Mouse (Mus musculus) common myeloid progenitor, adult 5-6 weeks (primary cell): ENCODE data around the gene Tnrc6c. TPM values are rescaled to one million over a fixed set of nuclear protein-coding genes. Genes with fewer than 3 reads are reported as not detected.

Experiments used
- ATAC-seq: replicated peaks from 2 replicates; pipeline ENCODE4 v1.8.0; 2016; ENCODE audit warnings: low read depth, mild to moderate bottlenecking, moderate TSS enrichment, inconsistent platforms; ENCODE audit not compliant: poor library complexity, severe bottlenecking
- total RNA-seq: library from RNA; stranded (forward); fragments of 200-1000, 187-1606 nt; gene quantifications from 2 replicates; pipeline ENCODE4 v1.2.3, GENCODE M21; 2017

Tnrc6c gene
- total RNA-seq, 1 experiment from 2014 or later = 22.4 TPM

- no peak for ATAC-seq
These were observed 152.7 kb downstream of the Tnrc6c start for GRCm38 (mm10) chr11:117806781-117807180.

GRCm38 (mm10) chr11:117809407-117810311, 155.6 kb downstream of the Tnrc6c start, which contains the start of the genes Gm20708 and Syngr2:
Gm20708 (plus strand) TSS chr11:117809668.
Syngr2 (plus strand) TSS chr11:117809668.
- ATAC-seq = peak; percentile 27

GRCm38 (mm10) chr11:117810401-117811046, 156.4 kb downstream of the Tnrc6c start:
- ATAC-seq = peak; percentile 75

Other genes with a start within 250 kb of the Tnrc6c start
- not detected in 2 replicates for gene Gm11733, start 169.9 kb upstream of the Tnrc6c start, total RNA-seq
- 1.6 and 8.4 TPM in 2 replicates for gene Tmc8, start 127.8 kb downstream of the Tnrc6c start, total RNA-seq
- 11.4 and 40.7 TPM in 2 replicates for gene Tmc6, start 127.9 kb downstream of the Tnrc6c start, total RNA-seq
- gene 6030468B19Rik, start 143.4 kb downstream of the Tnrc6c start, total RNA-seq = 0.69 TPM in 1 of 2 replicates, not detected in the other
- 2.5 and 3.1 TPM in 2 replicates for gene Gm20708, start 155.4 kb downstream of the Tnrc6c start, total RNA-seq
- 93.0 and 96.3 TPM in 2 replicates for gene Syngr2, start 155.4 kb downstream of the Tnrc6c start, total RNA-seq
- 0.27 TPM in 1 of 2 replicates, not detected in the other for gene Afmid, start 171.6 kb downstream of the Tnrc6c start, total RNA-seq
- gene Tk1, start 171.8 kb downstream of the Tnrc6c start, total RNA-seq = 61.6 and 75.3 TPM in 2 replicates
- 192 and 193 TPM in 2 replicates for gene Birc5, start 195.0 kb downstream of the Tnrc6c start, total RNA-seq
- not detected in 2 replicates for gene Tmem235, start 206.5 kb downstream of the Tnrc6c start, total RNA-seq
- 5.4 and 6.0 TPM in 2 replicates for gene Tha1, start 219.2 kb downstream of the Tnrc6c start, total RNA-seq